Mouse (Mus musculus) hindlimb bud, embryonic 11.5 days (tissue): ENCODE data around the gene Syt7.

Experiments
- DNase-seq: peaks from one replicate; pipeline ENCODE4 v3.0.0-alpha.2; 2012; ENCODE audit warnings: low read depth, low spot score; ENCODE audit errors: extremely low spot score

Gene Syt7

DNA sequence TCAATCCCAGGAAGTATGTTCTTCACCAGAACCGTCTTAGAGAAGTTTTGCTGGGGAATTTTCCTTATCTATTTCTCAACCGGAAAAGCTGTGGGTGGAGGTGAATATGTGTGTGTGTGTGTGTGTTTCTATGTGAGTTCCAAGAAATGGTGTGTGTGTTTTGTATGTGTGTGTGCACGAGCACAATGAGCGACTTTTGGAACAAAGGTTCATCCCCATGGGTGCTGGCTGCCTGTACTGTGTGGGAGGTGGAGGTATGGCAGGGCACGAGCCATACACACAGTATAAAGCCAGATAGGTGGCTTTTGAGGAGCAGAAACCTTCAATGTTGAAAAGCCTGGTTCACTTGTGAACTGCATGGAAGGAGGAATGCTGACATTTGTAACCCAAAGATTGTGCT is 1.2 kb upstream of the Syt7 start:
- DNase-seq, result no peak

DNA sequence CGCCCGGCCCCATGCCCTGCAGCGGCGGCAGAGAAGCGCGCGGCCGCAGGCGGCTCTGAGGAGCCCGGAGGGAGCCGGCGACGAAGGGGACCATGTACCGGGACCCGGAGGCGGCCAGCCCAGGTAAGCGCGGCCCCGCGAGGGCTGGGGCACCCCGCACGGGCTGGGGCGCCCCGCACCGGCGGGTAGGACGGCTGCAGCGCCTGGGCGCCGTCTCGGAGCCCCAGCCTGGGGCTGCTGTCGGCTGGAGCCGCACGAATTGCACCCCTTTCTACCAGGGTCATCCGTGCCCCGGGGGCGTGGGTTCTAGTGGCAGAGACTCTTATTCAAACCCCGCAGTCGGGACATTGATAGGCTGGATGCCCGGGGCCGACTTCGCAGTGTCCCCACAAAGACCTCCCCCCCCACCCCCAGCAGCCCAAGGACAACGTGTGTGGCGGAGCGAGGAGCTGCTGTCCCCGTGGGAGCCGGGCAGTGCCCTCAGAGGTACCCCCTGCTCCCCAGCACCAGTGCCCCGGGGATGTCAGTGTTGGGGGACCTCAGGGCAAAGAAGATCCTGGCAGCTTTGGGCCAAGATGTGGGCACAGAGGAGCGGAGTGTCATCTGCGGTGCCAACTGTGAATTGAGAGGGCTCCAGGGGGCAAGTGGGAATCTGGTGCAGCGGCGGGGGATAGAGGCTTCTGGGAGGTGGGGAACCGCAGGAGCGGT is 655 bp downstream of the Syt7 start:
- no peak for DNase-seq

DNA sequence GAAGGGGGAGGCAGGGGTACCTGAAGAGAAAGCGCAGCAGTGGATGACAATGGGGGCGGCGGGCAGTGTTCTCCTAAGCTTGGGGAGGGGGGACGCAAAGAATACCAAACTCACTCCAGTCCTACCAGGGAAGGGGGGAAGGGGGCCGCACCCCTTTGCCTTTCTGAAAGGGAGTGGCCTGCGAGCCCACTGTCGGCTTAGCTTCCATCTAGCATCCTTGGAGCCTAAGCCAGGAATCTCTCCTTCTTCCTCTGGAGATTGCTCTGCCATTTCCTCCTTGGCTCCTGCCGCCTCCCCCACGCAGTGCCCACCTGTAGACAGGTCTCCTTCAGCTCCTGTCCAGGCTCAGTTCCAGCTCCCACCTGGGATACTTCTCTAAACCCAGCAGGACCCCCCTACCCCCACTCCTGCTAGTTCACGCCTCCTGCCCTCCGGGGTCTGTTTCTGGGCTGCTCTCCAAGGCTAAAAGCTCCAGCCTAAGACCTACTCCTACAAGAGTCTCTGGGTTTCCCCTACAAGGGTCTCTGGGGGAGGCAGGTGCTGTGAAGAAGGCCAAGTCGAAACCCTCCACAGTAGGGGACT is 1.3 kb downstream of the Syt7 start:
- no peak for DNase-seq

DNA sequence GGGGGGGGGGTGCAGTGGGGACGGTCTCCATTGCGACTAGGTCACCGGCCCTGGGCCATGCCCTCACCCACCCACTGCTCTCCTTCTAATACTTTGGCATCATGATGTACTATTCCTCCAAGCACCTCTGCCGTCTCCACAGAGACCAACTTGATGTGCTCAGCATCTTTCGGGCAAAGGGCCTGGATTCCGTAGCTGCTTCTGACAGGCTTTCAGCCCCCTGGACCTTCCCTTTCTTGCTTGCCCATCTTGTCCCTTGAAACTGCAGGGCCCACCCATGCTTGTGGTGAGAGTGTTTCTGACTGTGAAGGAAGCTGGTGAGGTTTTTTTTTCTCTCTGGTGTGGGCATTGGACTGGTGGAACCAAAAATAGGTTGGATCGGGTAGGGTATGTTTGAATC is 2.1 kb downstream of the Syt7 start:
- no peak for DNase-seq

DNA sequence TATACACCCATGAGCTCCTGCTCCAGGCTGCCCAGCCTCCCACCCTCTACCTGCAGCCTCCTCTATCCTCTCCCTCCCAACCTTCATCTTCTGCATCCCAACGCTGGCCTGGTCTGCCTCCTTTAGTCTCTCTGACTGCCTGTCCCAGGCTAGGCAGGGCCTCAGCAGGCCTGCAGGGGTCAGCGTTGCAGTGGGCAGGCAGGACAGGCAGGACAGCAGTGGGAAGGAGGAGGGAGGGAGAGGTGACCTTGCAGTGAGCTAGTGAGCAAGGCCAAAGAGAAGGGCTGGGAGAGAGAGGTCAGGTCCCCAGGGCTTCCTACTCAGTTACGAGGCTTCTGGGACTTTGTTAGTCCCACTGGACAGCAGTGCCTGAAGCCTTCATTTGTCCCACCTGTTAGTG is 3.1 kb downstream of the Syt7 start:
- no peak for DNase-seq

DNA sequence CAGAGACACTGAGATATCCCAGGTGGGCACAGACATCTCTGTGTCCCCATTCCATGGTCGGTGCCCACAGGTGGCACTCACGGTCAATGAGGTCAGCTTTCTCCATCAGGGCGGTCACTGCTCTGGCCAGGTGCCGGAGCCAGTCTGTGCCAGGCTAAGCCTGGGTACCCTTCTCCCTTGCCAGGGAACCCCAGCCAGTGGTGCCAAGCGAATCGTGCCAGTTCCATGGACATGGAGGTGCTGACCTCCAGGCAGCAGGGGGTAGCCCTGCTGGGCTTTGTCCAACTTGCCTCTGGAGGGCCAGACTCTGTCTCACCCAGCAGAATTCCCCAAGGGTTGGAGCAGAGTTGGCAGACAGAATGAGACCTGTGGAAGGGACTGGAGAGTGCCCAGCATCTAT is 4.6 kb downstream of the Syt7 start:
- no peak for DNase-seq

DNA sequence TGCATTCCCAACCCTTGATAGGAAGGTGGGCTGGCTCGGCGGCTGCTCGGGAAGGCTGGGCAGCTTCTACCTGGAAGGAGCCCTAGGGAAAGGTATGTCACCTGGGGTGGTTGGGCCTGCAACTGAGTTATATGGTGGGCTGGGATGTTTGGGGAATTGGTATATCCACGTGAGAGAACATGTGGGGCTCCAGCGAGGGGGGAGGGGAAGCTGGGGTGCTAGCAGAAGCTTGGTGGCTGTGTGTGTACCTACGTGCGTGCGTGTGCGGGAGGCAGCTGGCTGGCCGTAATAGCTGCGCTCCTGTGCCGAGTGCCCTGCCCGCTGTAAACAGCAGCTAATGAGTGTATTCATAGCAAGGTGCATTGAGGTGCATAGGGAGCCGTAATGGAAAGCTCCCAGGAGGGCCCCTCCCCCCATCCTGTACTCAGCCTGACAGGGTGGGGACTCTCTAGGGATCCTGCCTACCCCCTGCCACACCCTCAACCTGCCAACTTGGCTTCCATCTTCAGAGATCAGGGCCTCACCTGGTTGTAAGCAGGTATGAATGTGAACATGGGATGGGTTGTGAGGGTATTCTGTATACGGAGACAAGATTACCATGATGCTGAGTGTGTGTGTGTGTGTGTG is 5.1 kb downstream of the Syt7 start:
- no peak for DNase-seq

DNA sequence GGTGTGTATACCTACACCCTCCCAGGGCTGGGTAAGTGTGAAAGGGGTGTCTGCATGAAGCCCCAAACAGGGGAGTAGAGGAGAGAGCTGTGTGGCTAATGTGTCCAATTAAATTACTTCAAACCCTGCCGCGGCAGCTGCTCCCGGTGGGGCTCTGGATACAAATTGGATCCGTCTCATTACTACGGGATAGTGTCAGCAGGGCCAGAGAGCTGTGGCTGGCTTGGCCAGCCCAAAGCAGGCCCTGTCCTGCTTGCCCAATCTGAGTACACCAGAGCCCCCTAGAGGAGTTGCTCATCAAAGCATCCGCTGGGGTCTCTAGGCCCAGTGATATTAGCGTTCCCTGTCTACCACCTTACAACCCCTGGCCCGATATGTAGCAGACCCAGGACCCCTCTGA is 6.3 kb downstream of the Syt7 start:
- DNase-seq, result no peak

DNA sequence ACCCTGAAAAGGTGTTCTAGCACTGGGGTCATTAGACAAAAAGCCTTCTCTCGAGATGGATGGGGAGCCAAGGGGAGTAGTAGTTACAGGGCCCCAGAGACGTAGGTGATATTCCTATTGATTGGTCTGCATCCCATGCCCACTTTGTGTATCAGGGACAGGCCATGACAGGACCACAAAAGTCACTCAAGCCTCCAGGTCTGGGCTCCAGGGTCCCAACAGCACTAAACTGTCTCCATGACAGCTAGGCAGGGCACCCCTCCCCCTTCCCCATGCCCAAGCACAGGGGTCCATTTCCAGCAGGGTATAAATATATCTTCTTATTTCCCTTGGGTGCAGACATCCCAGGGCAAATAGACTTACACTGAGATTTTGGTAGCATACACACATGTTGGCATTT is 8.1 kb downstream of the Syt7 start:
- DNase-seq, result no peak

DNA sequence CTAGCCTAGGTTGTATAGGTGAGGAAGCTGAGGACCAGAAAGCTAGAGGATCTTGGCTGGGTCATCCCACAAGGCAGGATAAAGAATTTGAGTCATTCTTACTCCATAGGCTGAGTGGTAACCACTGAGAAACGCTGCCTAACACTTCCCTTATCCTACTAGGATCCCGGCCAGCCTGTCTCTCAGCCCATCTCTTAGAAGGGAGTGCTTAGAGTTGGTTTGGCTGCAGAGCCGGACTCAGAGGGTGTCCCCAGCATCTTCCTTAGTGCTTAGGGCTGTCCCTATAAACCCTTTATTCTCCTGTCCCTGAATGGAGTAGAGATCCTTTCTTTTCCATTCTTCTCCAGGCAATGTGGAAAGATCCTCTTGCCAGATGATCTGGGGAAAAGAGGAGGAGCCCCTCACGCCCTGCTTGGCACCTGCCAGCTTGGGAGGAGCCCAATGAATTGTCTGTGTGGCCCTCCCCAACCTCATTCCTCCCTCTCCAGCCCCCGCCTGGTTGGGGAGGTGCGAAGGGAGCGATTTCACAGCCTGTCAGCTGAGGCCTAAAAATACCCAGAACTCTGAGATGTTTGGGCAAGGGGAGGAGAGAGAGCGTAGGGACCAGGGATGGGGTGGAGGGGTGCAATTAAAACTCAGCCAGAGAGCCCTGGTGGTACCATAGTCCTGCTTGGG is 8.7 kb downstream of the Syt7 start:
- no peak for DNase-seq

DNA sequence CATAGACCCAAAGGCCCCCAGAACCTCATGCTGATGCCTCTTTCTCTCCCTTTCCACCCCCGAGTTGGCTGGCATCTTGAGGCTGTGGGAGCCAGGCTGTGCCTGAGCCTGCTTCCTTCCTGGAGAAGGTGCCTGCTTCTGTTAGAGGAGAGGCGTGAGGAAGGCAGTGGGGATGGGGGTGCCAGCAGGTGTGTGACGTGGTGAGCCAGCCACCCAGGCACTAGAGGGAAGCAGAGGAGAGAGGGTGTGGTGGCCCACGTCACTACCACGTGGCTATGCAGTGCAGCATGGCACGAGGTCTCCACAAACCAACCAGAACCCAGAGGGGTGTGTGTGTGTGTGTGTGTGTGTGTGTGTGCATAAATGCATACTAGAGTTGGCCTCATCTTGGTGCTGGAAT is 9.4 kb downstream of the Syt7 start:
- DNase-seq, result no peak

DNA sequence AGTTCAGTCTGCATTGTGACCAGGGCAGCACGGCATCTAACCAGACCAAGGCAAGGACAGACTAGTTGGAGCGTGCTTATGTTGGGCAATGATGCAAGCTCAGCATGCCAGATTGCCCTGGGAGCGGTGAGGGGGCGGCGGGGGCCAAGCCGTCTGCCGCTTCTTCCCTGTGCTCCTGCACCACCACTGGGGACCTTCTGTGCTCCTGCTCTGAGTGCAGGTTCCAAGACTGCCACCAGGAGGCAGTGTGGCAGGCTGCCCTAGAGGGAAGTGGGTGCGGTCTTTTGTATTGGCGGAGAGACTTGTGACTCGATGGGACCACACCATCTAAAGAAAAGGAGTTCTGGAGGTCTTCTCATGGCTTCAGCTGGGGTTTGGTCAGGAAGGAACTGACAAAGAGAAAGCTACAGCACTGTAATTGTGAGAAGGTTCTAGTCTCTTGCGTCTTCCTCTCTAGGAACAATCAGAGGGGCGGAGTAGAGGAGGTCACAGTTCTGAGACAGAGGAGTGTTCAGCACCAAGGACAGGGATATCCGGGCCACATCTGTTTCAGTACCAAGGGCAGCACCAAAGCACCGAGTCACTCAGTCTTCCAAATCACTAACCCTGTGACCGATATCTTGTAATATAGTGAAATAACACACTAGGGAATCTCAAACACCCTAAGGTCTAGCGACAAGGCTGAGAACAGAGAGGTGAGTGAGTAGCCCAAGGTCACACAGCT is 14.0 kb downstream of the Syt7 start:
- peak; percentile 82 for DNase-seq

DNA sequence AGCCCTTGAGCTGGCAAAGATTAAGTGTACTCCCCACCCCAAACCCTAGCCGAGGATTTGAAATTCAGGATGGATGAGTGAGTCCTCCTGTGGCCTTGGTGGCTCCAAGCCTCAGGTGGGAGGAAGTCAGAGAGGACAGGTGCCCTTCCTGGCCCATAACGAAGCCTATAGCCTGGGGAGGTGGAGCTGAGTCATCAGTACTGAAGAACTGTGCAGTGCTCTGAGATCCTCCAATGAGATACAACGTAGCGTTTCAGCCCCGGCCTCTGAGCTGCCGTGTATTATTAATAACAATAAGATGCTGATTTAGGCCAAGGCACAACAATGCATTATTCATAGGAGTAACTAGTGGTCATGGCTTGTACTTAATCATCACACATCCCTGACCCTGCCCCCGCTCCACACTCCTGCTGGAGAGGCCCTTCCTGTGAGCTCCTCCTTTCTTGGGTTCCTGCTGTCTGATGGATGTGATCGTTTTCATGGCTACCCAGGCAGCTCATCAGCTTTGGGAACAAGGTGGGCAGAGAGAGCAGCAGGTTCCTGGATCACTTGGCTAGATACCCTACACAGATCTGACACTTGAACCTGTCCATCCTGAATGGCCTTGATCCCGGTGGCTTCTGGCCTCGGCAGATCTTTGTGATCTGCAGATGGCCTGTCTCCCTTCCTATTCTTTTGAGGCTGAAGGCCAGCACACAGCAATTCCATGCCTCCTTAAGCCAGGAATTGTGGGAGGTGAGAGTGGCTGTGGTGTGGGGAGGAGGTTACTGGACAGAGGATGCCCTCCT is 14.9 kb downstream of the Syt7 start:
- DNase-seq, result no peak

DNA sequence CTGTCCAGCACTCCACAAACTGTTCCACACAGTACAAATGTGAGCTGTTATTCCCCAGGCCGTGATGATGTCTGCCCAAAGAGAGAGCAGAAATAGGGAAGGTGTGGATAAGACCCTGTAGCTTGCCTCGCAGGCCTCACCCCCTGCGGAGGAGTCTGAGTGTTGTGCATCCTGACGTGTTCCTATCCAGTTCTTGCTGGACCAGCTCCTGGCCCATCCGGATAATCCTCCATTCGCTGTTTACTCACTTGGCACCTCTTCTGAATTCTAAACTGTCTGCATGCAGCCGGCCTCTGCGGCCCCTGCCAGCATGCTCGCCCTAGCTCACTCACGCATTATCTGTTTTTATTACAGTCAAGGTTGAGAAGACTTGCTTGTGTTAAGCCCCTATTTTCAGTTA is 15.5 kb downstream of the Syt7 start:
- DNase-seq, result no peak

DNA sequence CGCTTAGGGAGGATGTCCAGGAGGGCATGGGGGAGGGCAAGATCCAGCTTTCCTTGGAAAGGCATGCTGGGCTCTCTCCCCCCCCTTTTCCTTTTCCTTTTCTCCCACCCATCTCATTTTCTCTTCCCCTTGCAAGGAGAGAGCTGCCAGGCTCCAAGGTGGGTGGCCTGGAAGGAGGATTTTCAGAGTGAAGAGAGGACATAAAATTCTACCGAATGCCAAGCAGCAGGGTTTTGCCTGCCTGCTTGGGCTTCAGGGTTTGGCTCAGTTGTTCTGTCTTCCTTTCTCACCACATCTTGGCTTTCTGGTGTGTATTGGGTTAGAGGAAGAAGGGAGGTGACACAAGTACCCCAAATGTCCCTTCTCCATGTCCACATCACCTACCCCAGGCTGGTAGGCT is 16.0 kb downstream of the Syt7 start:
- DNase-seq, result no peak

DNA sequence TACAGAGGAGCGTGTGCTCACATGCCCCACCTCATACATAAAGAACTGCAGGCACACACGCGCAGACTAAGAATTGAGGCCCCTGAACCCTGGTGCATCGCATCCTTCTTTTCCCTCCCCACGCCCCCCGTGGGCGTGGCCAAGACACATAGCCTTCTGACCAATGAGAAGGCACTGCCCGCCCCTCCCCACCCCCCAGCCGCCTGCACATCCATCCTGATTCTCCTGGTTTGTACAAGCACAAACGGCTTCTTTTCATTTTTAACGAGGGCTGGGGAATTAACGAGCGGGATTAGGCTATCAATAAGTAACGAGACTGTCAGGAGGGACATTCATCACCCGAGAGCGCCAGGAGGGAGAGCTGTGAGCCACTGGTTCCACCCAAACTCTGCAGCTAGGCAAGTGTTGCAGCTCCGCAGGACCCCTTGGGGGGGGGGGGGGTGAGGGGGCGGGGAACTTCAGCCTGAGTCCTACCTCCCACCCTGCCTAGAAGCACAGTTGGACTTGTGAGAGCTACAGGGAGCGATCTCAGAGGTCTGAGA is 24.9 kb downstream of the Syt7 start:
- DNase-seq, result peak; percentile 68

DNA sequence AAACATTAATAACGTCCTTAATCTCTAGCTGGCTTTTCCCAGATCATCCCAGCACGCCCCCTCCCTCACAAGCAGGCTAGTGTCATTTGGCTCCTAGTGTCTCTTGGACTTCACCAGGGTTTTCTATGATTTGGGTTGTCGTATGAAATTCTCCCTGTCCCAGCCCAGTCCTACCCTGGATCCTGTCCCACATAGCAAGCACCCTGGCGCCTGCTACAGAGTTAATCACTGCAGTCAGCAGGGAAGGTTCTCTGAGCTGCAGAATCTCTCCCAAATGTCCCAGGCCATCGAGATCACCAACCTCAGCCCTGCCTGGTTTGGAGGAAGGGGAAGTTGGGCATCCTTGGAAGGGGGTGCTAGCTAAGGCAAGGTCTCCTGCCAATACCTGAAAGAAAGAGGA is 26.6 kb downstream of the Syt7 start:
- DNase-seq, result no peak

DNA sequence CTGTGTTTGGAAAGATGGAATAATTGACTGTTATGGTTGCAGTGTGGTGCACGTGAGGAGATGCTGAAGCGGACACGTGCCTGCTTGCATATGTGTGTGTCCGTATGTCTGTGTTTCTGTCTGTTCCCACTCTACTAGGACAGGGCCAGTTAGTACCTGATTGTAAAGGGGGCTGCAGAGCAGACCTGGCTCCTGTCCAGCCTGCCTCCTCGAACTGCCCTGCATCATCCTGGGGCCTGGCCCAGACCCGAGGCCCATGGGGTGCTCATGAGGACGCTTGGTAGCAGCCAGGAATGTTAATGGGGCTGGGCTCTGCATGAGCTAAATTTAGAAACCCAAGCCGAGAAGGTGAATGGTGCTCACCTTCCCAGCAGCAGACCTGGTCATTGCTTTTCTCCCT is 28.0 kb downstream of the Syt7 start:
- DNase-seq, result no peak

DNA sequence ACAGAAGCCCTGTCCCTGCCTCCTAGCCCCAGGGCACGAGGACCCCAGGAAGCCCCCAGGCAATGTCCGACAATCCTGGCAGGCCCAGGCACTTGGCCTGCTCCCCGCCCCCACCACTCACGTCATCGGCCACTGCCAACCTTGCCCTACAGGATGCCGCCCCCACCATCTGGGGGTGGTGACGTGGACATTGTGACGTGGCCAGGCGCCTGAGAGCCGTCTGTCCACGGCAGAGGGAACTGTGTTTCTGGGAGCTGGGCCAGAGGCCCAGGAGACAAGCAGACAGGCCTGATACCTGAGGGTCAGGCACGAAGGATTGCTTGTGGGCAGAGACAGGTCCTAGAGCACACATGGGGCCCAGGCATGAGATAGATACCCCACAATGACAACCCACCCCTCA is 28.5 kb downstream of the Syt7 start:
- DNase-seq, result no peak
